Mouse (Mus musculus): ENCODE results near the gene Tnip1.

GRCm38 (mm10) chr11:54929290-54929689 is 33.4 kb downstream of the Tnip1 start:
- TF ChIP-seq CTCF (IDR thresholded peaks at IDR 0.05; ENCODE audit: low read depth, low read length) = no peak
- no peak for TF ChIP-seq GATA2 (IDR thresholded peaks at IDR 0.05; ENCODE audit: borderline replicate concordance, low read depth, low read length)
- no peak for TF ChIP-seq GATA1 (IDR thresholded peaks at IDR 0.05; ENCODE audit: borderline replicate concordance, low read length)

Measured in G1E (cell line).